Mouse (Mus musculus) intestine, postnatal 0 days (tissue): ENCODE measurements around the gene Lrrc8e. TPM values are rescaled to one million over a fixed set of nuclear protein-coding genes. Genes with fewer than 3 reads are reported as not detected.

ENCODE experiments used
- ATAC-seq: fragments of 200-750 bp; cut with Nextera tagmentation; 2 replicates; pipeline ENCODE4 v1.8.0; 2017; ENCODE audit warnings: mild to moderate bottlenecking, moderate TSS enrichment, moderate library complexity
- H3K27ac ChIP-seq: fragments of 300-500 bp; sonication (generic); 2 replicates; pipeline ENCODE4 v1.5.1; 2014; ENCODE audit warnings: mild to moderate bottlenecking, low read depth, low read length, moderate library complexity
- H3K27me3 ChIP-seq: fragments of 300-500 bp; sonication (generic); replicated peaks from 2 replicates; pipeline ENCODE4 v1.6.1; 2014; ENCODE audit warnings: low read length, mixed read lengths; ENCODE audit not compliant: control insufficient read depth, insufficient read depth
- H3K36me3 ChIP-seq: fragments of 300-500 bp; sonication (generic); 2 replicates; pipeline ENCODE4 v1.6.1; 2014; ENCODE audit warnings: mild to moderate bottlenecking, moderate library complexity; ENCODE audit not compliant: control insufficient read depth, insufficient read depth
- H3K4me1 ChIP-seq: fragments of 300-500 bp; sonication (generic); replicated peaks from 2 replicates; pipeline ENCODE4 v1.6.1; 2014; ENCODE audit warnings: antibody characterized with exemption, low read length, mixed read lengths; ENCODE audit not compliant: control insufficient read depth, insufficient read depth
- H3K4me2 ChIP-seq: fragments of 300-500 bp; sonication (generic); replicated peaks from 2 replicates; pipeline ENCODE4 v1.6.1; 2014; ENCODE audit warnings: low read depth, mild to moderate bottlenecking, moderate library complexity
- H3K4me3 ChIP-seq: fragments of 300-500 bp; sonication (generic); 2 replicates; pipeline ENCODE4 v1.5.1; 2014; ENCODE audit warnings: low read depth, low read length
- H3K9ac ChIP-seq: fragments of 300-500 bp; sonication (generic); 2 replicates; pipeline ENCODE4 v1.6.1; 2014; ENCODE audit warnings: mild to moderate bottlenecking, low read depth, low read length
- H3K9me3 ChIP-seq: fragments of 300-500 bp; sonication (generic); 2 replicates; pipeline ENCODE4 v1.6.1; 2016; ENCODE audit warnings: mixed run types; ENCODE audit not compliant: control insufficient read depth
- CTCF ChIP-seq: sonication (generic); IDR thresholded peaks from 2 replicates; pipeline ENCODE4 v1.5.1; 2016; ENCODE audit warnings: low read depth, mild to moderate bottlenecking, control low read depth, antibody characterized with exemption, moderate library complexity
- WGBS: fragments of 180-500 bp; shearing (Covaris S2); extraction: QIAGEN DNeasy Blood & Tissue Kit; methylation state at CpG from one replicate; pipeline ENCODE4 v1.1.7; 2014; 5-methylcytosine and 5-hydroxymethylcytosine counted together
- polyA plus RNA-seq: library from polyadenylated mRNA; unstranded; fragments of >200 nt; fragmentation: Nextera tagmentation; extraction: Ambion mirVana; gene quantifications from 2 replicates; pipeline ENCODE4 v1.2.1, GENCODE M21; 2015

The Lrrc8e gene
- polyA plus RNA-seq, 1 experiment from 2014 or later = 3.3 TPM

DNA sequence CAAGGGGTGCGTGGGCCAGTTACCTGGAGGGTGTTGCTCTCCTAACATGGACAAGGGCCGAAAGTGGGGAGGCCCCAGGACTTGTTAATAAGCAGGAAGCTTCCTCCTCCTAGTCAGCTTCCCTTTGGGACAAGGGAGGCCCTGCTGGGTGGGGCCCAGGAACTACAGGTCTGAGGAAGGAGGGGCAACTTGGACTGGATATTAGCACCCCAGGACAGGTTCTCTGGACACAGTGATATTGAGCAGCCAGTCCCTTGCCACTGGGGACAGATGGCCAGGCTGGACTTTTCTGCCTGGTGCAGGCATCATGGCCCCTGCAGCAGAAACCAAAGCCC, 19.6 kb upstream of the Lrrc8e start:
- H3K9ac ChIP-seq = peak overlapping the region; percentile 11; the same call in 1 of the 2 replicates
- whole genome bisulfite sequencing = 23% methylated on average over 2 of the region's 2 CpGs
- no peak for TF ChIP-seq CTCF
- H3K27me3 ChIP-seq = 0 out of 2 replicates have a peak, but pooled peaks cover 6% of the 10 kb centered on the region
- H3K4me3 ChIP-seq = no peak overlapping the region
- H3K36me3 ChIP-seq = peaks cover 12% of the 10 kb centered on the region; the same call in 1 of the 2 replicates
- H3K4me1 ChIP-seq = no peaks in the 10 kb centered on the region; the same call in 1 of the 2 replicates
- peak overlapping the region; percentile 57 for H3K4me2 ChIP-seq
- ATAC-seq = peak; percentile 63
- no peaks in the 10 kb centered on the region for H3K9me3 ChIP-seq
- H3K27ac ChIP-seq = peak overlapping the region; percentile 50; the same call in 1 of the 2 replicates

DNA sequence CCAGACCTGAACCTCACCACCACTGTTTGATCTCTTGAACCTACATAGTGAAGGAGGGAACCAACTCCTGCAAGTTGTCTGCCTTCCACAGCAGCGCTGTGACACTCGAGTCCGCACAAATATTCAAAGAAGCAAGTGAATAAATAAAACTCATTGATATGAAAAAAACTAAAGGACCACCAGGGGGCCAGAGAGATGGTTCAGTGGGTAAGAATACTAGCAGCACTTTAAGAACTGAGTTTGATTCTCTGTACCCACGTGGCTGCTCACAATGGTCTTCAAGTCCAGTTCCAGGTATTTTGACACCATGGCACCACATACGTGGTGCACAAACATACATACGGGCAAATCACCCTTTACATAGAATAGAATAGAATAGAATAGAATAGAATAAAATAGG, 15.5 kb upstream of the Lrrc8e start:
- 77% methylated on average over 6 of the region's 6 CpGs for WGBS

GRCm38 (mm10) chr8:4212809-4213209, 13.8 kb upstream of the Lrrc8e start:
- H3K27me3 ChIP-seq = peaks cover 16% of the 10 kb centered on the region
- under 1% methylated on average over 25 of the region's 25 CpGs for WGBS
- peak overlapping the region; percentile 90 for H3K4me2 ChIP-seq
- ATAC-seq = no peak; the same call in 1 of the 2 replicates
- H3K4me1 ChIP-seq = peaks cover 16% of the 10 kb centered on the region
- no peaks in the 10 kb centered on the region for H3K9me3 ChIP-seq
- no peak for TF ChIP-seq CTCF
- no peaks in the 10 kb centered on the region for H3K36me3 ChIP-seq
- peak overlapping the region; percentile 37 for H3K9ac ChIP-seq
- peak overlapping the region; percentile 21; the same call in 1 of the 2 replicates for H3K27ac ChIP-seq
- H3K4me3 ChIP-seq = peak overlapping the region; percentile 41

More for the DNA sequence above, 15.5 kb upstream of the Lrrc8e start:
- H3K27me3 ChIP-seq = peaks cover 4% of the 10 kb centered on the region
- no peak overlapping the region for H3K9ac ChIP-seq
- H3K4me2 ChIP-seq = no peak overlapping the region
- no peaks in the 10 kb centered on the region for H3K9me3 ChIP-seq
- 0 out of 2 replicates have a peak, but pooled peaks cover 5% of the 10 kb centered on the region for H3K36me3 ChIP-seq
- H3K4me3 ChIP-seq = no peak overlapping the region
- no peak overlapping the region for H3K27ac ChIP-seq
- no peak for ATAC-seq
- peaks cover 11% of the 10 kb centered on the region for H3K4me1 ChIP-seq
- peak; percentile 18; the same call in 1 of the 2 replicates for TF ChIP-seq CTCF

GRCm38 (mm10) chr8:4213210-4214005, 13.2 kb upstream of the Lrrc8e start:
- peaks cover 16% of the 10 kb centered on the region for H3K4me1 ChIP-seq
- H3K9ac ChIP-seq = peak overlapping the region; percentile 37
- TF ChIP-seq CTCF = no peak
- H3K9me3 ChIP-seq = no peaks in the 10 kb centered on the region
- peaks cover 21% of the 10 kb centered on the region for H3K27me3 ChIP-seq
- WGBS = 3% methylated on average over 18 of the region's 18 CpGs
- H3K36me3 ChIP-seq = no peaks in the 10 kb centered on the region
- H3K27ac ChIP-seq = peak overlapping the region; percentile 21; the same call in 1 of the 2 replicates
- ATAC-seq = peak; percentile 67
- H3K4me2 ChIP-seq = peak overlapping the region; percentile 90
- H3K4me3 ChIP-seq = peak overlapping the region; percentile 41

DNA sequence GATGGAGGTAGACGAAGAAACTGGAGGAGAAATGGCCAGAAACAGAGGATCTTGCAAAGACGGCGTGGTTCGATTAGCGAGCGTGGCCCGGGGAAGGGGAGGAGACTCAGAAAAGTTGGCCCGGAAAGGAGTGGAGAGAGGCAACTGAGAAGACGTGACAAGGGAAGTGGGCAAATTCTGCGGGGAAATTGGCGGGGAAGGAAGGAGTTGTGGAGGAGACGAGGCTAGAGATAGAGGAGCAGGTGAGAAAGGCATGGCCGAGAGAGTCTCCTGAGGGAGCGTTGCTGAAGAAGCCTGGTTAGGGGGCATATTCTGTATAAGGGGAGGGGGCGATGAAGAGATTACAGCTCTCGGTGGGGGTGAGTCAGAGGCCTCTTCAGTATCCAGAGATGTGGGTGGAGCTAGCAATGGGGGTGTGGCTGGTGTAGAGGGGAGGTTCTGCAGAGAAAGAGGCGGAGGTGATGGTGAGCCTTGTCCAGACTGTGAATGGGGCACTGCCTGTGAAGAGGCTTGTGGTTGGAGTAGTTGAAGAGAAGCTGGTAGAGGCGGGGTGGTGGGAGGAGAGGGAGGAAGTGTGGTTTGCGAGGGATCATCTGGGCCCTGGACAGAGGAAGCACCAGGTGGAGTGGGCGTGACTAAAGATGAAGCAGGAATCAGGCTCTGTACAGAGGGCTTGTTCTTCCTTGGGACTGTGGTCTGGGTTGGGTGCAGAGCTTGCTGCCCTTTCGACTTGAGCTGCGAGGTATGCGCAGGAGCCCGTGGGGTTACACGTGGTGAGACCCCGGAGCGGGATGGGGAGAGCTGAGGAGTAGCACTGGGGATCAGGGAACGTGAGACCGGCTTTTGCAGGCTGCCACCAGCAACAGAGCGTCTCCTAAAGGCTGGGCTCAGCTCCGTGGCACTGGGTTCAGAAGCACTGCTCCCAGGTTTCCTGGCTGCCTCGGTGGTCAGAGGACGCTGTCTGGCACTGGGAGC, 12.3 kb upstream of the Lrrc8e start:
- 5% methylated on average over 33 of the region's 33 CpGs for WGBS
- Histone ChIP-seq H3K4me1 (peaks cover 16% of the 10 kb centered on the region), H3K4me2 (peak overlapping the region; percentile 90), H3K36me3 (no peaks in the 10 kb centered on the region), H3K4me3 (peak overlapping the region; percentile 41), H3K27me3 (peaks cover 21% of the 10 kb centered on the region), H3K9me3 (no peaks in the 10 kb centered on the region), H3K9ac (0 out of 2 replicates have a peak overlapping the region, but pooled peaks have one; percentile 37), H3K27ac (peak overlapping the region; percentile 64; the same call in 1 of the 2 replicates)
- peak; percentile 81 for ATAC-seq
- TF ChIP-seq CTCF = no peak
